Mouse (Mus musculus): ENCODE data around the gene Tubb1. TPM values are rescaled to one million over a fixed set of nuclear protein-coding genes. Genes with fewer than 3 reads are reported as not detected.

Tubb1 gene
- total RNA-seq, 2 experiments from 2014 or later = not detected

GRCm38 (mm10) chr2:174500814-174501503 is 50.5 kb downstream of the Tubb1 start:
- no peak for ATAC-seq (replicated peaks; ENCODE audit: poor library complexity)

GRCm38 (mm10) chr2:174501517-174501916 is 51.0 kb downstream of the Tubb1 start:
- no peak for ATAC-seq (replicated peaks; ENCODE audit: poor library complexity)

- no peak for ATAC-seq (replicated peaks; ENCODE audit: poor library complexity)
Measured at GRCm38 (mm10) chr2:174502321-174502720, 51.8 kb downstream of the Tubb1 start.

GRCm38 (mm10) chr2:174502831-174503460 is 52.5 kb downstream of the Tubb1 start:
- ATAC-seq (replicated peaks; ENCODE audit: poor library complexity) = no peak

Other genes starting within 250 kb of the Tubb1 start
- 564 and 566 TPM in 2 replicates for gene Gnas, start 166.4 kb upstream of the Tubb1 start, total RNA-seq (2015)
- gene Gnas, start 166.4 kb upstream of the Tubb1 start, total RNA-seq (2017) = 218 and 221 TPM in 2 replicates
- 0.12 TPM in 1 of 2 replicates, not detected in the other for gene Gm20721, start 104.0 kb upstream of the Tubb1 start, total RNA-seq (2015)
- 3.1 and 3.3 TPM in 2 replicates for gene Gm20721, start 104.0 kb upstream of the Tubb1 start, total RNA-seq (2017)
- 27.7 and 29.3 TPM in 2 replicates for gene Nelfcd, start 34.9 kb upstream of the Tubb1 start, total RNA-seq (2015)
- 33.8 and 43.0 TPM in 2 replicates for gene Nelfcd, start 34.9 kb upstream of the Tubb1 start, total RNA-seq (2017)
- gene Ctsz, start 11.7 kb upstream of the Tubb1 start, total RNA-seq (2015) = 190 and 207 TPM in 2 replicates
- gene Ctsz, start 11.7 kb upstream of the Tubb1 start, total RNA-seq (2017) = 307 and 339 TPM in 2 replicates
- 546 and 547 TPM in 2 replicates for gene Atp5e, start 13.4 kb downstream of the Tubb1 start, total RNA-seq (2015)
- 250 and 276 TPM in 2 replicates for gene Atp5e, start 13.4 kb downstream of the Tubb1 start, total RNA-seq (2017)
- gene Prelid3b, start 22.4 kb downstream of the Tubb1 start, total RNA-seq (2015) = 85.8 and 87.2 TPM in 2 replicates
- gene Prelid3b, start 22.4 kb downstream of the Tubb1 start, total RNA-seq (2017) = 145 and 157 TPM in 2 replicates
- gene Zfp831, start 192.8 kb downstream of the Tubb1 start, total RNA-seq (2015) = 0.76 and 1.5 TPM in 2 replicates
- 0.67 and 1.1 TPM in 2 replicates for gene Zfp831, start 192.8 kb downstream of the Tubb1 start, total RNA-seq (2017)

Data from megakaryocyte progenitor cell, adult 5-6 weeks (primary cell).